In the genomic region with DNA sequence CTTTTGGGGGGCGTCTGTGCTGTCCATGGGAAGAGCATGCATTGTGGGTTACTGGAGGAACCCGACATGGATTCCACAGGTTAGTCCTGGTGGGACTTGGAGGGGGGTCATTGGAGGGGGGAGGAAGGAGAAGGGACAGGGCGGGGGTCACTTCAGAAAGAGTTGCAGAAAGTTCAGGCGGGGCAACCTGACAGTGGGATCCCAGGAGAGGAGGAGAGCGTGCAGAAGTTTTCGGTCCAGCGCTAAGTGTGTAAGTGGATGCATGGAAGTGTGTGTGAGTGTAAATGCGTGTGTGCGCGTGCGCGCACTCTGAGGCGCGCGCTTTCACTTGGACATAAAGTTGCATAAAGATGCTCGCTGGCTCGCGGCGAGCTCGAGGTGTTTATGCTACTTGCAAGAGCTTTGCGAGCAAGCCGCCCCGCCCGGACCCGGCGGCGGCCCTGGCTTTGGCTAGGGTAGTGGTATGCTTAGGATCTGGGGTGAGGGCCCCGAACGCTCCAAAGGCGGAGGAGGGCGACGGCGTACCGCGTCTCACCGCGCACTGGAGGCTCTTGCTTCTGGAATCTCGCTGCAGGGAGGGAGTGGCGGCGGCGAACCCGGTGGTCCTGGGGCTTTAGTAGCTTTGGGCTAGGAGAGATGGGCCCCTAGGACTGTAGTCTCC, we compare ENCODE assay signal across 8 mouse cellular contexts. TPM values are rescaled to one million over a fixed set of nuclear protein-coding genes. Genes with fewer than 3 reads are reported as not detected.
DNase-seq lines count a peak whose midpoint lies in the region; ATAC-seq and TF ChIP-seq lines count a peak whose summit lies in the region.

No protein-coding gene starts in this region.

- H3K27me3 ChIP-seq in embryonic facial prominence, embryonic 10.5 days (replicated peaks; ENCODE audit: low read depth, poor library complexity, severe bottlenecking), result peaks cover 100% of the 10 kb centered on the region
- H3K27me3 ChIP-seq in hindbrain, embryonic 16.5 days (replicated peaks; ENCODE audit: control insufficient read depth, insufficient read depth, low read length), result peaks cover 7% of the 10 kb centered on the region

- H3K4me3 ChIP-seq in left cerebral cortex, adult 2 months, result peak overlapping the region; percentile 40
- H3K4me3 ChIP-seq in embryonic facial prominence, embryonic 10.5 days, result peak overlapping the region; percentile 59
- H3K4me3 ChIP-seq in hindbrain, embryonic 16.5 days (ENCODE audit: low read length), result peak overlapping the region; percentile 52

- peak overlapping the region; percentile 90 for H3K4me2 ChIP-seq in hindbrain, embryonic 16.5 days (ENCODE audit: low read length)

- H3K9ac ChIP-seq in hindbrain, embryonic 16.5 days (ENCODE audit: low read depth, low read length), result peak overlapping the region; percentile 60

- no peak for DNase-seq in left cerebral cortex, adult 2 months (ENCODE audit: extremely low spot score in 1 of 2, low spot score in 2 of 2)
- DNase-seq in left cerebral cortex, postnatal 25 days (ENCODE audit: low spot score in 2 of 2), result no peak
- DNase-seq in embryonic facial prominence, embryonic 10.5 days (ENCODE audit: low spot score), result peak; percentile 75
- peak; percentile 79 for DNase-seq in neural tube, embryonic 10.5 days (ENCODE audit: extremely low spot score, low spot score)
- no peak for DNase-seq in cerebellum, adult 8-10 months
- DNase-seq in adipocyte (ENCODE audit: low spot score), result no peak

- peaks cover 60% of the 10 kb centered on the region for H3K4me1 ChIP-seq in embryonic facial prominence, embryonic 10.5 days
- peaks cover 48% of the 10 kb centered on the region for H3K4me1 ChIP-seq in hindbrain, embryonic 16.5 days (ENCODE audit: control insufficient read depth, insufficient read depth, low read depth, low read length)

- no peak for ATAC-seq in hindbrain, embryonic 16.5 days
- no peak for ATAC-seq in activated CD4-positive, CD25-positive, alpha-beta regulatory T cell, adult 4 months

- H3K9me3 ChIP-seq in embryonic facial prominence, embryonic 10.5 days, result no peaks in the 10 kb centered on the region
- no peaks in the 10 kb centered on the region for H3K9me3 ChIP-seq in hindbrain, embryonic 16.5 days (ENCODE audit: control insufficient read depth, low read length)

- intact Hi-C loops in left cerebral cortex, adult 2 months (cut with DNase I), result loop anchor here (5.0 kb wide), 1 partner anchor 96 kb away; no protein-coding TSS in a partner anchor
- intact Hi-C loops in left cerebral cortex, postnatal 25 days (cut with DNase I), result loop anchor here (5.0 kb wide), 1 partner anchor 96 kb away; no protein-coding TSS in a partner anchor

- TF ChIP-seq CTCF in left cerebral cortex, adult 2 months (IDR thresholded peaks at IDR 0.05), result no peak

- peak overlapping the region; percentile 40; the same call in 1 of the 2 replicates for H3K27ac ChIP-seq in left cerebral cortex, adult 2 months
- peak overlapping the region; percentile 81 for H3K27ac ChIP-seq in embryonic facial prominence, embryonic 10.5 days (replicated peaks)
- H3K27ac ChIP-seq in hindbrain, embryonic 16.5 days (ENCODE audit: low read depth, low read length), result peak overlapping the region; percentile 88

- H3K36me3 ChIP-seq in embryonic facial prominence, embryonic 10.5 days (replicated peaks), result no peaks in the 10 kb centered on the region
- no peaks in the 10 kb centered on the region for H3K36me3 ChIP-seq in hindbrain, embryonic 16.5 days (ENCODE audit: control insufficient read depth, insufficient read depth, low read length)

- WGBS in embryonic facial prominence, embryonic 10.5 days, result under 1% methylated on average over 42 of the region's 42 CpGs
- under 1% methylated on average over 42 of the region's 42 CpGs for WGBS in hindbrain, embryonic 16.5 days

RNA-seq across cellular contexts. Expression of gene Rfx4, which starts 0.7 kb away (rescaled TPM):
- total RNA-seq in left cerebral cortex, adult 2 months (2021), result 10 to 100 TPM; 10.3 to 13.4 TPM
- 10 to 100 TPM; 11.4 to 12.3 TPM for total RNA-seq in left cerebral cortex, postnatal 25 days (2021)
- 3.8 and 15.5 TPM in 2 replicates for polyA plus RNA-seq in embryonic facial prominence, embryonic 10.5 days (2016; fragmentation: Nextera tagmentation; extraction: Ambion mirVana)
- 16.1 and 22.1 TPM in 2 replicates for polyA plus RNA-seq in hindbrain, embryonic 16.5 days (2015; fragmentation: Nextera tagmentation; extraction: Ambion mirVana)
- polyA plus RNA-seq in activated CD4-positive, CD25-positive, alpha-beta regulatory T cell, adult 4 months (2017; shearing (Covaris generic)), result not detected

Comparison
In these comparisons a context has a peak if more than half of its experiments do, and no peak if none do; other contexts are left out.
1. DNase-seq: peak in embryonic facial prominence, embryonic 10.5 days (single experiment) and neural tube, embryonic 10.5 days (single experiment); none in left cerebral cortex, adult 2 months (0 of 2), left cerebral cortex, postnatal 25 days (0 of 2), cerebellum, adult 8-10 months (single experiment) and adipocyte (single experiment).
2. Peak in every context shown above with its lines, with median percentiles within 50 percentile points of each other: H3K27ac ChIP-seq and H3K4me3 ChIP-seq.